Comparison of ENCODE assay signal across 9 mouse cellular contexts in genomic region chr8:69882833-69883600, GRCm38 (mm10). TPM values are rescaled to one million over a fixed set of nuclear protein-coding genes. Genes with fewer than 3 reads are reported as not detected.
DNase-seq lines count a peak whose midpoint lies in the region; ATAC-seq and TF ChIP-seq lines count a peak whose summit lies in the region.
"Had no signal": no experiment of that assay in that cellular context is flagged by ENCODE, and none has a peak within 500 bp of the region (broad histone marks: within the 10 kb centered on the region; RNA-seq: fewer than 3 reads in every experiment).

No protein-coding gene starts in this region.

- no peak overlapping the region for H3K9ac ChIP-seq in forebrain, embryonic 16.5 days (replicated peaks; ENCODE audit: low read depth, low read length)
- H3K9ac ChIP-seq in liver, embryonic 12.5 days: no peak overlapping the region
- H3K9ac ChIP-seq: liver, embryonic 13.5 days had no signal

- DNase-seq in testis, postnatal 14 days (ENCODE audit: low spot score): no peak
- peak; percentile 71 for DNase-seq in testis, postnatal 10 days (ENCODE audit: low spot score)
- no peak for DNase-seq in gastrocnemius, postnatal 14 days
- no peak for DNase-seq in urinary bladder, postnatal 10 days (ENCODE audit: low spot score)
- DNase-seq: liver, embryonic 13.5 days had no signal

- intact Hi-C loops in gastrocnemius, postnatal 14 days (cut with DNase I; ENCODE audit: low total_unique reads): no loop called here

- WGBS in forebrain, embryonic 16.5 days: 9% methylated on average over 51 of the region's 52 CpGs
- 16% methylated on average over 52 of the region's 52 CpGs for WGBS in liver, embryonic 12.5 days (ENCODE audit: insufficient replicate concordance)

- peak overlapping the region; percentile 74 for H3K4me3 ChIP-seq in testis, adult 2 months (ENCODE audit: control insufficient read depth, low read depth, low read length)
- H3K4me3 ChIP-seq in forebrain, embryonic 16.5 days (replicated peaks; ENCODE audit: low read length): peak overlapping the region; percentile 44
- H3K4me3 ChIP-seq in liver, embryonic 12.5 days: peak overlapping the region; percentile 41; the same call in 1 of the 2 replicates

- H3K4me1 ChIP-seq in testis, adult 2 months (ENCODE audit: control insufficient read depth, insufficient read depth, low read length): peaks cover 48% of the 10 kb centered on the region
- peaks cover 30% of the 10 kb centered on the region for H3K4me1 ChIP-seq in forebrain, embryonic 16.5 days (replicated peaks; ENCODE audit: control insufficient read depth, insufficient read depth, low read length)
- peaks cover 27% of the 10 kb centered on the region for H3K4me1 ChIP-seq in liver, embryonic 12.5 days

- no peaks in the 10 kb centered on the region for H3K9me3 ChIP-seq in forebrain, embryonic 16.5 days (ENCODE audit: control insufficient read depth, low read length)
- H3K9me3 ChIP-seq in liver, embryonic 12.5 days (replicated peaks): peaks cover 7% of the 10 kb centered on the region
- H3K9me3 ChIP-seq: liver, embryonic 13.5 days had no signal

- no peaks in the 10 kb centered on the region; the same call in 1 of the 2 replicates for H3K27me3 ChIP-seq in testis, adult 2 months (ENCODE audit: control insufficient read depth, insufficient read depth, low read length)
- H3K27me3 ChIP-seq in forebrain, embryonic 16.5 days (replicated peaks; ENCODE audit: control insufficient read depth, insufficient read depth, low read length): peaks cover 86% of the 10 kb centered on the region
- H3K27me3 ChIP-seq in liver, embryonic 12.5 days (replicated peaks): peaks cover 100% of the 10 kb centered on the region

- no peak for TF ChIP-seq CTCF in testis, adult 2 months (IDR thresholded peaks at IDR 0.05; ENCODE audit: control insufficient read depth, insufficient read depth, insufficient replicate concordance, low read depth, low read length)

- peak overlapping the region; percentile 57 for H3K4me2 ChIP-seq in forebrain, embryonic 16.5 days (ENCODE audit: low read length)
- 0 out of 2 replicates have a peak overlapping the region, but pooled peaks have one; percentile 56 for H3K4me2 ChIP-seq in liver, embryonic 12.5 days

- no peak for ATAC-seq in forebrain, embryonic 16.5 days
- no peak for ATAC-seq in liver, embryonic 12.5 days

- H3K36me3 ChIP-seq in testis, adult 2 months (ENCODE audit: control insufficient read depth, insufficient read depth, low read length): no peaks in the 10 kb centered on the region
- H3K36me3 ChIP-seq in forebrain, embryonic 16.5 days (ENCODE audit: control insufficient read depth, insufficient read depth): no peaks in the 10 kb centered on the region
- no peaks in the 10 kb centered on the region for H3K36me3 ChIP-seq in liver, embryonic 12.5 days
- H3K36me3 ChIP-seq: liver, embryonic 13.5 days had no signal

- H3K27ac ChIP-seq in testis, adult 2 months (ENCODE audit: control insufficient read depth, insufficient read depth, low read depth, low read length): no peak overlapping the region
- H3K27ac ChIP-seq in forebrain, embryonic 16.5 days (ENCODE audit: low read length): no peak overlapping the region
- no peak overlapping the region for H3K27ac ChIP-seq in liver, embryonic 12.5 days
- H3K27ac ChIP-seq: liver, embryonic 13.5 days had no signal

- TF ChIP-seq POLR2A in testis, adult 2 months (IDR thresholded peaks at IDR 0.05; ENCODE audit: control insufficient read depth, low read depth, low read length): no peak

RNA-seq across cellular contexts. Expression of gene Cilp2, which starts 4.5 kb away (rescaled TPM):
- 0.36 and 0.51 TPM in 2 replicates for polyA plus RNA-seq in testis, adult 2 months (2012; rRNA removed)
- 4.9 and 5.0 TPM in 2 replicates for polyA plus RNA-seq in forebrain, embryonic 16.5 days (2015; fragmentation: Nextera tagmentation; extraction: Ambion mirVana)
- 0.14 and 0.33 TPM in 2 replicates for polyA plus RNA-seq in liver, embryonic 12.5 days (2016; fragmentation: Nextera tagmentation; extraction: Ambion mirVana)
- 10 to 100 TPM; 26.6 to 27.8 TPM for total RNA-seq in gastrocnemius, postnatal 14 days (2021)

RNA-seq across cellular contexts. Expression of gene Tssk6, which starts 19.0 kb away (rescaled TPM):
- 844 and 936 TPM in 2 replicates for polyA plus RNA-seq in testis, adult 2 months (2012; rRNA removed)
- polyA plus RNA-seq in forebrain, embryonic 16.5 days (2015; fragmentation: Nextera tagmentation; extraction: Ambion mirVana): 2.7 and 2.8 TPM in 2 replicates
- 3.8 and 4.5 TPM in 2 replicates for polyA plus RNA-seq in liver, embryonic 12.5 days (2016; fragmentation: Nextera tagmentation; extraction: Ambion mirVana)
- under 1 TPM in 1 of 2 experiments, not detected in 1; 0.31 TPM for total RNA-seq in gastrocnemius, postnatal 14 days (2021)
- total RNA-seq: heart, postnatal 36 days had no signal

RNA-seq across cellular contexts. Expression of gene Ndufa13, which starts 19.3 kb away (rescaled TPM):
- 122 and 131 TPM in 2 replicates for polyA plus RNA-seq in testis, adult 2 months (2012; rRNA removed)
- polyA plus RNA-seq in forebrain, embryonic 16.5 days (2015; fragmentation: Nextera tagmentation; extraction: Ambion mirVana): 144 and 145 TPM in 2 replicates
- 121 and 122 TPM in 2 replicates for polyA plus RNA-seq in liver, embryonic 12.5 days (2016; fragmentation: Nextera tagmentation; extraction: Ambion mirVana)
- total RNA-seq in gastrocnemius, postnatal 14 days (2021): 100 to 1,000 TPM; 265 to 294 TPM

RNA-seq across cellular contexts. Expression of gene Yjefn3, which starts 19.5 kb away (rescaled TPM):
- 0.95 TPM in 2 replicates for polyA plus RNA-seq in testis, adult 2 months (2012; rRNA removed)
- 6.7 and 10.1 TPM in 2 replicates for polyA plus RNA-seq in forebrain, embryonic 16.5 days (2015; fragmentation: Nextera tagmentation; extraction: Ambion mirVana)
- 0.74 and 0.86 TPM in 2 replicates for polyA plus RNA-seq in liver, embryonic 12.5 days (2016; fragmentation: Nextera tagmentation; extraction: Ambion mirVana)
- 10 to 100 TPM in 1 of 2 experiments, 1 to 10 TPM in 1; 7.8 to 10.2 TPM for total RNA-seq in gastrocnemius, postnatal 14 days (2021)

RNA-seq across cellular contexts. Expression of gene Pbx4, which starts 50.7 kb away (rescaled TPM):
- polyA plus RNA-seq in testis, adult 2 months (2012; rRNA removed): 187 and 222 TPM in 2 replicates
- 47.2 and 48.0 TPM in 2 replicates for polyA plus RNA-seq in forebrain, embryonic 16.5 days (2015; fragmentation: Nextera tagmentation; extraction: Ambion mirVana)
- 3.1 and 3.2 TPM in 2 replicates for polyA plus RNA-seq in liver, embryonic 12.5 days (2016; fragmentation: Nextera tagmentation; extraction: Ambion mirVana)
- under 1 TPM in 1 of 2 experiments, not detected in 1; 0.37 TPM for total RNA-seq in gastrocnemius, postnatal 14 days (2021)
- total RNA-seq: heart, postnatal 36 days had no signal

Comparison
In these comparisons a context has a peak if more than half of its experiments do, and no peak if none do; other contexts are left out.
1. RNA of gene Tssk6, which starts 19.0 kb away (polyA plus RNA-seq): 844 to 936 TPM in testis, adult 2 months; 3.8 to 4.5 TPM in liver, embryonic 12.5 days and 2.7 to 2.8 TPM in forebrain, embryonic 16.5 days; every median in the first group is over 100 times any median in the second.
2. Peak in every context shown above with its lines, with median percentiles within 50 percentile points of each other: H3K4me3 ChIP-seq.